ENCODE assay signal across 10 mouse cellular contexts in the genomic region with DNA sequence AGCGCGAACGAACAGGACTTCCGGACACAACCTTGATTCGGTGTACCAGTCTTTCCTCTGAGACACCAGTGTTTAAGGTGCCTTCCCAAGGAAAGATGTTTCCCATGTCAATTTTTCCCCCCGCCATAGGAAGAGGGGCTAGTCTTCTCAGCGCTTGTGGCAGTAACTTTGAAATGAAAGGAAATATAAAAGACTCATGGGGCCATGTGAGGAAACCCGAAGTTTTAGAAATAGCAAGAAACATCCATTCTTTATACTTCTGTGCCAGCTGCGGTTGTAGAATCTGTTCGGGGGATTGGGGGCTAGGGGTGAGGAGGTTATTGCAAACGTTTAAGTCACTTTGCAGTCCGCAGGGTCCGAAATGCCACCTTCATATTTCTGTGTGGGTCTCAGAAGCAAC. TPM values are rescaled to one million over a fixed set of nuclear protein-coding genes. Genes with fewer than 3 reads are reported as not detected.
DNase-seq lines count a peak whose midpoint lies in the region; ATAC-seq and TF ChIP-seq lines count a peak whose summit lies in the region.
"Had no signal": no experiment of that assay in that cellular context is flagged by ENCODE, and none has a peak within 500 bp of the region (broad histone marks: within the 10 kb centered on the region; RNA-seq: fewer than 3 reads in every experiment).

No protein-coding gene starts in this region.

- no peak for TF ChIP-seq CTCF in gastrocnemius, adult 2 months (IDR thresholded peaks at IDR 0.05)

- H3K9me3 ChIP-seq in neural tube, embryonic 11.5 days (ENCODE audit: control insufficient read depth, low read length), result no peaks in the 10 kb centered on the region
- H3K9me3 ChIP-seq in liver, embryonic 13.5 days (replicated peaks), result no peaks in the 10 kb centered on the region

- H3K27ac ChIP-seq in gastrocnemius, adult 2 months, result no peak overlapping the region
- H3K27ac ChIP-seq in neural tube, embryonic 11.5 days (ENCODE audit: low read depth, low read length), result no peak overlapping the region
- H3K27ac ChIP-seq in liver, embryonic 13.5 days, result no peak overlapping the region

- WGBS in neural tube, embryonic 11.5 days, result 18% methylated on average over 13 of the region's 13 CpGs
- 12% methylated on average over 13 of the region's 13 CpGs for WGBS in liver, embryonic 13.5 days (ENCODE audit: insufficient replicate concordance)

- peaks cover 3% of the 10 kb centered on the region; the same call in 1 of the 2 replicates for H3K27me3 ChIP-seq in neural tube, embryonic 11.5 days (ENCODE audit: control insufficient read depth, insufficient read depth, low read length)
- peaks cover 10% of the 10 kb centered on the region; the same call in 1 of the 2 replicates for H3K27me3 ChIP-seq in liver, embryonic 13.5 days

- intact Hi-C loops in gastrocnemius, adult 2 months (cut with DNase I), result no loop called here

- H3K4me3 ChIP-seq in gastrocnemius, adult 2 months, result peak overlapping the region; percentile 65
- H3K4me3 ChIP-seq in neural tube, embryonic 11.5 days (ENCODE audit: low read depth, low read length), result peak overlapping the region; percentile 18
- H3K4me3 ChIP-seq in liver, embryonic 13.5 days (replicated peaks), result peak overlapping the region; percentile 48

- H3K9ac ChIP-seq in neural tube, embryonic 11.5 days (ENCODE audit: low read length), result no peak overlapping the region
- peak overlapping the region; percentile 52 for H3K9ac ChIP-seq in liver, embryonic 13.5 days

- DNase-seq in gastrocnemius, adult 2 months, result no peak
- no peak for DNase-seq in gastrocnemius, adult 8-10 months (ENCODE audit: low spot score in 2 of 2)
- no peak for DNase-seq in neural tube, embryonic 11.5 days (ENCODE audit: low spot score)
- DNase-seq in neural tube, embryonic 10.5 days (ENCODE audit: extremely low spot score, low spot score), result no peak
- DNase-seq in liver, embryonic 13.5 days, result no peak
- DNase-seq in ovary, postnatal 14 days (ENCODE audit: low spot score), result no peak
- no peak for DNase-seq in lung, postnatal 4 days
- DNase-seq in spleen, postnatal 36 days (ENCODE audit: low spot score in 2 of 2), result no peak

- H3K4me1 ChIP-seq in neural tube, embryonic 11.5 days (ENCODE audit: control insufficient read depth, insufficient read depth, low read length), result no peaks in the 10 kb centered on the region
- peaks cover 31% of the 10 kb centered on the region for H3K4me1 ChIP-seq in liver, embryonic 13.5 days (replicated peaks)

- H3K36me3 ChIP-seq in neural tube, embryonic 11.5 days (ENCODE audit: control insufficient read depth, insufficient read depth, low read length), result no peaks in the 10 kb centered on the region
- no peaks in the 10 kb centered on the region for H3K36me3 ChIP-seq in liver, embryonic 13.5 days

- peak overlapping the region; percentile 29 for H3K4me2 ChIP-seq in neural tube, embryonic 11.5 days (ENCODE audit: low read depth)
- peak overlapping the region; percentile 69 for H3K4me2 ChIP-seq in liver, embryonic 13.5 days

- no peak for ATAC-seq in neural tube, embryonic 11.5 days (ENCODE audit: insufficient read depth, low FRiP score, low TSS enrichment)
- no peak for ATAC-seq in liver, embryonic 13.5 days (ENCODE audit: low read depth)

RNA-seq across cellular contexts. Expression of gene Gpx5, which starts 49.3 kb away (rescaled TPM):
- total RNA-seq in gastrocnemius, adult 2 months (2021), result not detected
- not detected for total RNA-seq in gastrocnemius, adult 8-10 months (2022)
- polyA plus RNA-seq in neural tube, embryonic 11.5 days (2014; fragmentation: Nextera tagmentation; extraction: Ambion mirVana), result not detected in 2 replicates
- polyA plus RNA-seq in liver, embryonic 13.5 days (2015; fragmentation: Nextera tagmentation; extraction: Ambion mirVana), result not detected in 2 replicates
- total RNA-seq: left cerebral cortex, adult 8-10 months had no signal
- polyA plus RNA-seq: C2C12 had no signal
